Mouse (Mus musculus) testis, postnatal 14 days (tissue): ENCODE measurements around the gene Kank2.
A peak's percentile ranks its signal among the peaks of the same experiment; 100 is the strongest.

ENCODE experiments used
- DNase-seq: peaks from one replicate; pipeline ENCODE4 v3.0.0; 2021; ENCODE audit warnings: low spot score

Kank2 gene

DNA sequence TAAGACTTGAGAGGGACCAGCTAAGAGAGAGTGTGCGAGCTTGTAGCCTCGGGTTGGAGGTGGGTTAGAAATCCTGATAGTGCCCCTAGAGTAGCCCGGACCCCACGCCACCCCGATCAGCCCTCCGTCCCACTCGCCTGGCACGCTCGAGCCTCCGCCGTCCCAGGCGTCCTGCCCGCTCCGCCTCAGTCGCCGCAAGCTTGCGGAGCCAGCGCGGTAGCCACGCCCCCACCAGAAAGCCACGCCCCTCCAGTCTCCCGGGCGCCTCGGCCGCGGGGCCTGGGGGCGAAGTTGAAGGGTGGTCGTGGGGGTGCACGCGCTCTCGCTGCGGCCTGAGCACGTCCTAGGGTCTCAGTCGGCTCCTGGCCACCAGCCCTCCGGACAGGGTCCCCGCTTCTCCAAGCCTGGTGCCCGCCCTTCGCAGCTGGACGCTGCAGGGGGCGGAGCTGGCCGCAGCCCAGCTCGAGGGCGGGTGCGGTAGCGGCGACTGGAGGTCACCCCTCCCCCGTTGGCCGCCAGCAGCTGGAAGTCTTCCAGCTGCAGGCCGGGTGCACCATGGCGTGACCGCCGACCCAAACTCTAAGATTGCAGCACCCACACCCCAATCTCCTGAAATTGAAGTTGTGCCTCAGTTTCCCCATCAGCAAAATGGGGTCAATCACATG is at the start of gene Kank2:
TSS of gene Kank2 (minus strand) at position 400 of the 665 bp plus-strand sequence.
- DNase-seq = peak; percentile 85

DNA sequence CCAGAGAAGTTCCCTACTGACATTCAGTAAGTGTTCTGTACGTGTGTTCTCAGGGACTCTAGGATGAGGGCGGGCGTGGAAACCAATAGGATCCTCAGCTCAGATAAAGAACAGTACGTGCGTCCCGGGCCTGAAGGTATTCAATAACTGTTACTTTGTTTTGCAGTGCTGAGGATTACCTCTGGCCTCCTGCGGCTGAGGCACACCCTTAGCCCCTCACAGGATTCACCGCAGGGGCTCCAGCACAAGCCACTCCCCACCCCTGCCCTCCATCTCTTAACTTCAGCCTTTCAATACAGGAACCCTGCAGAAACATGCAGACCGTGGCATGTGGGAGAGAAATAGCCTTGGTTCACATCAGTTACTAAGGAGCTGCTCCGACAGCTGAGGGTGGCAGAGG is 49.4 kb upstream of the Kank2 start:
- DNase-seq = no peak

DNA sequence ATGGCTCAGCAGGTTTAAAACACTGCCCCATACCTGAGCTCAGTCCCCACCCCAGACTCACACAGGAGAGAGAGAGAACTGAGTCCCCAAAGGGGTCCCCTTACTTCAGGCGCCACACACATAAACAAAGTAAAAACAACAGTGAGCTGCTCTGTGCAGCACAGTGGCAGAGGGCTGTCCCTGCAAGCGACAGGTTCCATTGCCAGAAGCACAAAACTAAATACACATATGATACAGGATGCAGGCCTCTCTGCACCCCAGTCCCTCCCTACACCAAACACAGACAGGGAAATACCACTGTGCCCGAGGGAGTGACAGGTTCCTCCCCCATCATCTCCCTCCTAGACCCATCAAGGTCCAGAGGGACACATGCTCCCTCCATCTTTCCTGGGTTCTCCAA is 48.9 kb upstream of the Kank2 start:
- DNase-seq = no peak

DNA sequence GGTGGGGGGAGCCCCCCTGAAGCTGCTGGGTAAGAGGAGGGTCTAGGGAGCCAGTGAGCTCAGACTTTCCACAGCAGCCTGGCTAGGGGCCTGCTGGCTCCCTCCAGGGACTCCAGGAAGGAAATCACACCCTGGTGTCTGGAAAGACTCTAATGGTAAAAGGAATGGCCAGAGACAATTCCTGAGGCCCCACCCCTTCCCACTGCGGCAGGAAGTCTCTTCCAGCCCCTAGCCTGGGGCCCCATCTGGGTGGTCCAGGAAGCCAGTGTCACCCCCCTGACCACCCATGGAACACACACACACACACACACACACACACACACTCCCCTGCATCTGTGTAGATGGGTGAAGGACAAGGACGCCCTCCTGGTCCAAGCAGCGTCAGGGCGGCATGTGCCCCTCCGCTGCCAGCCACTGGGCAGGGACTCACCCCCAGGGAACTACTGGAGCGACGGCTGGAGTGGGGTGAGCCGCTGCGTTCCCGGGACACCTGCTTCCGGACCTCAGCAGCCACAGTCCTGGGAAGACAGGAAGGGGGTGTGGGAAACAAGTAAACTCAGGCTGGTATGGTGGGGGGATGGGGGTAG is 48.3 kb upstream of the Kank2 start:
- no peak for DNase-seq

GRCm38 (mm10) chr9:21845381-21846080 is 47.0 kb upstream of the Kank2 start:
- DNase-seq = no peak

DNA sequence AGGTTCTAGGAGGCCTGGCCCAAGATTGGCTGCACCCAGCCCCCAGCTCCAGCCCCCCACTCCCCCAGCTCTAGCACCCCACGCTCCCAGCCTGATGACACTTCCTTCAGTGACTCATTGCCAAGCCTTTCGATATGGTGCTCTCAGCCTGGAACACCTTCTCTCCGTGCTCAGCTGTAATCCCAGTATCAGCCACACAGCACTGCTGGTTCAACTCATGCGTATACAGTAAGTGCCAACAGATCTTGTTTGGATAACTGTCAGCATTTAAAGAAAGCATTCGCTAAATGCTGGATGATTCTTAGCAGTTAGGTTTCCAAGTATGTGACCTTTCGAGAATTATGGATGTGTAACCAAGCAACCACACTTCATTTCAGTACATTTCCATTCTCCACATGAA is 44.5 kb upstream of the Kank2 start:
- no peak for DNase-seq

DNA sequence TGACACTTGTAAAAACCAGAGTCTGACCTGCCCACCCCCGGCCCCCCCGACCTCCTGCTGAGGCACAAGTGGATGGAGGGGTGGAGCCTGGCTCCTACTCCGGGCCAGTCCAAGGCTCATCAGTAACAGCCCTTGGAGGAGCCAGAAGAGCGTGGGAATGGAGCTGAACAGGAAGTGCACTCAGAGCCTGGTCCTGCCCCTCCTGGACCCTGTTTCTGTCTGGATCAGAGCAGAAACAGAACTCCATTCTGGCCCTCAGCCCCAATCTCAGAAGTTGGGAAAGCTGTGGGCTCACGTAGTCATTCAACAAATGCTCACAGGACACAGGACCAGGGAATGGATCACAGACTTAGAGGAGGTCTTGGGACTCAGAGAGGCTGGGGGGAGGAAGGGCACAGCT is 43.8 kb upstream of the Kank2 start:
- no peak for DNase-seq

- no peak for DNase-seq
These were observed 42.8 kb upstream of the Kank2 start for GRCm38 (mm10) chr9:21841340-21841739.

- no peak for DNase-seq
These were observed 41.7 kb upstream of the Kank2 start for GRCm38 (mm10) chr9:21840115-21840787.

DNA sequence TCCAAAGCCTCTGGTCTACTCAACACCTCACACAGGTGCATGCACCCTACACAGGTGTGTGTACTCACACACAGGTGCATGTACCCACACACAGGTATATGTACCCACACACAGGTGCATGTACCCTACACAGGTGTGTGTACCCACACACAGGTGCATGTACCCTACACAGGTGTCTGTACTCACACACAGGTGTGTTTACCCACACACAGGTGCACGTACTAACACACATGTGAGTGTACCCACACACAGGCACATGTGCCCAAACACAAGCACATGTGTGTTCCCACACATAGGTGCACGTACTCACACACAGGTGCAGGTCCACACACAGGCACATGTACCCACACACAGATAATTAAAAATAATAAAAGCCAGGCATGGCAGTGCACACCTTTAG is 39.1 kb upstream of the Kank2 start:
- DNase-seq = no peak

- DNase-seq = no peak
These were observed 36.8 kb upstream of the Kank2 start, which contains the start of gene Angptl8 for GRCm38 (mm10) chr9:21835258-21835912. TSS of gene Angptl8 (plus strand) at chr9:21835510.

- no peak for DNase-seq
These were observed 33.2 kb upstream of the Kank2 start for GRCm38 (mm10) chr9:21831558-21832240.

DNA sequence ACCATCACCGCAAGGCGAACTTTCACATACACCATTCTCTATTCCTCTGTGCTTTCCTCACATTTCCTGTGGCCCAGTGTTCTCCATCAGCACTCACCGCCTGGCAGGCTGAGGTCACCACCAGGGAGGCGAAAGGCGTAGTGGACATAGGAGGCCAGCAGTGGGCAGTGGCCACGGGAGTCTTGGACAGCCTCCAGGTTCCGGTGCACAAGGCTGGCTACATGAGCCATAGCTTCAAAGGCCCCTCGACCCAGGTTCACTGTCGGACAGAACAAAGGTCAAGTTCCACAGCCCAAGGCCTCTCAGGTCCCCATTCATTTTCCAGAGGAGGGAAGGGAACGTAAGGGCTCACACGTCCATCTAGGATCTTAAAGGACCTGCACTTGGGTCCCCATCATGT is 32.4 kb upstream of the Kank2 start:
- DNase-seq = no peak

- DNase-seq = no peak
These were observed 31.9 kb upstream of the Kank2 start for GRCm38 (mm10) chr9:21830461-21830850.

- DNase-seq = no peak
These were observed 31.4 kb upstream of the Kank2 start for GRCm38 (mm10) chr9:21829834-21830460.

DNA sequence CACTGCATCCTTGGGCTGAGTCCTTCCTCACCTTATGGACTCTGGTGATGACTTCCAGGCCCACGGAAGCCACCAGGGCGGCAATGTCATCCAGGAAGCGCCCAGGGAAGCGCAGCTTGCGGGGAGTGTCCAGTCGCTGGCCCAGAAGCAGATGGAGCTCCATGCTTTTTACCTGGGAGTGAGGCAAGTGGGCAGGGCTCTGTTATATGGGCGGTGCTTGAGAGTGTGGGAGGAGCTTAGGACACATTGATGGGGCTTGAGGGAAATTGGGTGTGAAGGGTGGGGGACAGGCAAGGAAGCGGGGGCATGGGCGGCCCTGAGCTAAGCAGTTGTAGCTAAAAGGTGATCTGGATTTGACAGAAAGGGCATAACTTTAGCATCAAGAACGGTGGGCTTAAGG is 25.8 kb upstream of the Kank2 start:
- no peak for DNase-seq

GRCm38 (mm10) chr9:21823957-21824356 is 25.4 kb upstream of the Kank2 start:
- no peak for DNase-seq

GRCm38 (mm10) chr9:21822686-21823085 is 24.1 kb upstream of the Kank2 start:
- no peak for DNase-seq

DNA sequence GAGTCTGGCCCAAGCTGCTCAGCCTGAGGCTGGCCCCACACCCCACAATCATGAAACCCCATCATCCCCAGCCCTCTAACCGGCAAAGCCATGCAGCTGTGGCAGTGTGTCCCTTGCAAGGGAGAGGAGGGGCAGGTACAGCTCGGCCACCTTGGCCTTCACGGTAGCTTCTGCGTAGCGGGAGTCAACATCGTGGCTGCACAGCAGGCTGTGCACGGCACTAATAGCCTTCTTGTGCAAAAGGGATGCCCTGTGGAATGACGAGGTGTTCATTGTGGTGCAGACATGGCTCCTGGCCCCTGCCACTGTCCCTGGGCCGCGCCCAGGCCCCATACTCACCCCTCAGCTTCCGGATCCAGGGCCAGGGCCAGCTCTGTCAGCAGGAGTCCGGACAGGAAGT is 21.6 kb upstream of the Kank2 start:
- no peak for DNase-seq

DNA sequence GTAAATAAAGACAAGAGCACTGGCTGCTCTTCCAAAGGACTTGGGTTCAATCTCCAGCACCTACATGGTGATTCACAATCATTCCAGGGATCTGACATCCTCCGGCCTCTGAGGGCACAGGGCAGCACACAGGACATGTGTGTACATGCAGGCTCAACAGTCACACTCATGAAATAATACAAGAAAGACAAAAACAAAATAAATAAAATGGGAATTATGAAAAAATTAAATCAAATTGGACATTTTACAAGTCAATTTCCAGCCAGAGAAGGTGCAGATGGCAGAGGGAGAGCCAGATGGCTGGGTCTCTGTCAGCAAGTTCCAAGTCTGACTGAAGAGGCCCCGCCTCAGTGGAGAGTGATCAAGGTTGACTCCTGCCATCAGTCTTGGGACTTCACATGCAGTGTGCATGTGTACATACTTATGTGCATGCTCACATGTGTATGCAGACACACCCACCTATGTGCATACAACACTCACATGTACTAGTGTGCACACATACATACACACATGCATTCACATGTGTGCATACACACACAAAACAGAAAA is 20.7 kb upstream of the Kank2 start:
- no peak for DNase-seq

GRCm38 (mm10) chr9:21818561-21818960 is 20.0 kb upstream of the Kank2 start:
- no peak for DNase-seq
